Mouse (Mus musculus): Measurements from ENCODE around the gene Hist1h2bl.

DNA sequence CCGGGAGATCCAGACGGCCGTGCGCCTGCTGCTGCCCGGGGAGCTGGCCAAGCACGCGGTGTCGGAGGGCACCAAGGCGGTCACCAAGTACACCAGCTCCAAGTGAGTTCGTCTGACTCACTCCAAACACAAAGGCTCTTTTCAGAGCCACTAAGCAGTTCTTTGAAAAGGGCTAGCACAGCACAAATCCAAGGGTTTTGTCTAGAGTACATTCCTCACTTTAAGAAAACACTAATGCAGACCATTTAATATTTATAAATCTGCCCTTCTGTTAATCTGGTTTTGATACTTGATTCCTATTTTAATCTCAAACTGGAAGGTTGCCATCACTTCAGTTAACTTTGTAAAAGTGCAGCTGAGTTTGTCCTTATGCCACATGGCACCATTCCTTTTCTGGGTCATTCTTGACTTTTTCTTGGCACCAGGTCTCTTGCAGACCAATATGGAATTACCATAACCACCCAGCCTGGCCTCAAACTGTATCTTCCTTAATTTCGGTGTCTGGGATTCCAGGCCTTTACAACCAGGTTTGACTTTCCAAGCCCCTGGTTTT, 6.5 kb upstream of the Hist1h2bl start:
- TF ChIP-seq CTCF (IDR thresholded peaks at IDR 0.05; ENCODE audit: low read depth, low read length) (no peak), POLR2A (IDR thresholded peaks at IDR 0.05; ENCODE audit: extremely low read depth, insufficient read depth, low read length) (no peak)
